Mouse (Mus musculus) cortical plate, adult 2 months (tissue): Measurements from ENCODE around the gene Dok3.
A peak's percentile ranks its signal among the peaks of the same experiment; 100 is the strongest.

Experiments
- CTCF ChIP-seq: fragments of 200-500 bp; IDR thresholded peaks from 2 replicates; pipeline ENCODE4 v1.5.1; 2011; ENCODE audit warnings: mild to moderate bottlenecking, control low read depth, low read length; ENCODE audit not compliant: insufficient read depth; ENCODE audit errors: extremely low read depth
- POLR2A ChIP-seq: fragments of 200-500 bp; IDR thresholded peaks from 2 replicates; pipeline ENCODE4 v1.6.1; 2011; ENCODE audit warnings: mild to moderate bottlenecking, low read length, control low read depth; ENCODE audit not compliant: insufficient read depth; ENCODE audit errors: extremely low read depth

DNA sequence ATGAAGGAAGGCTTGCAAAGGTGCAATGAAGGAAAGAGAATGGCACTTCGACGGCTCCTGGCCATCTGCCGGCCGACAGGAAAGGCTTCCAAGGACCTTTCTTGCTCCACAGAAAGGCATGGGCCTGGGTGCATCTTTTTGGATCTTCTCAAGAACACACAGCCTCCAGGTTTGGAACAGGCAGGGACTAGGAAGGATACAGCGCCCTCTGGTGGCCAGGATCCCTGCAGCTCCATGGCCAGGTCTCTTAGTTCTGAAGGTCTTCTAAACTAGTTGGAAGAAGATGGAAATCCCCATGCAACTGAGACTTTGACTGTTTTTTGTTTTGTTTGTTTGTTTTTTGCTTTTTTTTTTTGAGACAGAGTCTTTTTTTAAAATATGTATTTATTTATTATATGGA is 12.1 kb downstream of the Dok3 start:
- TF ChIP-seq CTCF (peak; percentile 92), POLR2A (no peak)
